9 mouse cellular contexts compared by ENCODE assay signal in the genomic region with DNA sequence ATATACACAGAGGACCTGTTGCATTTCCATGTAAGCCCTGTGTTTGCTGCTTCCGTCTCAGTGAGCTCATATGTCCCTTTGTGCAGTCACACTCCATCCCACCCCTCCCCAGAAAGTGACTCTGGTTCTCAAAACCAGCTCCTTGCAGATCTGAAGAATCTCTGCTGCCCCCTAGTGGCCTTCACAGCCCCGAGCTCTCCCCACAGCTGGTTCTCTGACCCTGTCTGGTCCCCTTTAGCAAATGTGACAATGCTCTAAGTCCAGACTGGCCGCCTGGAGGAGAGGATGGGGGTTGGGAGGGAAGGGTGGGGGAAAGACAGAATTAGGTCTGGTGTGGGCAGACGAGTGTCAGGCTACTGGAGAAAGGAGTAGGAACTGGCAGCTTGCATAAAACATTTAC. TPM values are rescaled to one million over a fixed set of nuclear protein-coding genes. Genes with fewer than 3 reads are reported as not detected.
DNase-seq lines count a peak whose midpoint lies in the region; ATAC-seq lines count a peak whose summit lies in the region.
"Had no signal": no experiment of that assay in that cellular context is flagged by ENCODE, and none has a peak within 500 bp of the region (broad histone marks: within the 10 kb centered on the region; RNA-seq: fewer than 3 reads in every experiment).

No protein-coding gene starts in this region.

- peak; percentile 67 for ATAC-seq in forebrain, embryonic 12.5 days (ENCODE audit: low FRiP score)

- no peak overlapping the region for H3K9ac ChIP-seq in forebrain, embryonic 12.5 days

- H3K27me3 ChIP-seq in forebrain, embryonic 12.5 days: no peaks in the 10 kb centered on the region

- no peaks in the 10 kb centered on the region for H3K4me1 ChIP-seq in forebrain, embryonic 12.5 days

- WGBS in forebrain, embryonic 12.5 days: 0% methylated on average over 4 of the region's 4 CpGs

- H3K9me3 ChIP-seq in forebrain, embryonic 12.5 days: no peaks in the 10 kb centered on the region

- no peak overlapping the region for H3K27ac ChIP-seq in forebrain, embryonic 12.5 days

- H3K4me3 ChIP-seq in forebrain, embryonic 12.5 days (replicated peaks): no peak overlapping the region

- peaks cover 13% of the 10 kb centered on the region for H3K36me3 ChIP-seq in forebrain, embryonic 12.5 days (replicated peaks)

- intact Hi-C loops in heart, postnatal 36 days (cut with DNase I): no loop called here

- H3K4me2 ChIP-seq in forebrain, embryonic 12.5 days: no peak overlapping the region

- peak; percentile 56 for DNase-seq in MEL-GATA-1-ER (ENCODE audit: extremely low read depth, low read depth)
- peak; percentile 75 for DNase-seq in c-Kit-positive CD71-negative TER-119-negative erythroid progenitor cells, embryonic 14.5 days (ENCODE audit: low read depth)
- peak; percentile 64 to 75 for DNase-seq in heart, postnatal 36 days
- DNase-seq in kidney, postnatal 4 days: peak; percentile 82 to 85
- peak; percentile 81 for DNase-seq in lung, postnatal 36 days
- DNase-seq in retina, postnatal 1 day: peak; percentile 97
- peak; percentile 59 to 64 for DNase-seq in thymus, postnatal 36 days

RNA-seq across cellular contexts. Expression of a gene that starts 10.0 kb away (rescaled TPM):
- polyA plus RNA-seq in forebrain, embryonic 12.5 days (2016; fragmentation: Nextera tagmentation; extraction: Ambion mirVana): 1,130 and 1,137 TPM in 2 replicates
- total RNA-seq in heart, postnatal 36 days (2021): 100 to 1,000 TPM; 169 to 178 TPM

RNA-seq across cellular contexts. Expression of a gene that starts 29.8 kb away (rescaled TPM):
- not detected in 2 replicates for polyA plus RNA-seq in forebrain, embryonic 12.5 days (2016; fragmentation: Nextera tagmentation; extraction: Ambion mirVana)
- not detected for total RNA-seq in heart, postnatal 36 days (2021)

RNA-seq across cellular contexts. Expression of a gene that starts 32.4 kb away (rescaled TPM):
- not detected in 2 replicates for polyA plus RNA-seq in forebrain, embryonic 12.5 days (2016; fragmentation: Nextera tagmentation; extraction: Ambion mirVana)
- not detected for total RNA-seq in heart, postnatal 36 days (2021)
- total RNA-seq: left cerebral cortex, postnatal 10 days had no signal

RNA-seq across cellular contexts. Expression of a gene that starts 33.7 kb away (rescaled TPM):
- 165 and 169 TPM in 2 replicates for polyA plus RNA-seq in forebrain, embryonic 12.5 days (2016; fragmentation: Nextera tagmentation; extraction: Ambion mirVana)
- 100 to 1,000 TPM; 137 to 141 TPM for total RNA-seq in heart, postnatal 36 days (2021)

RNA-seq across cellular contexts. Expression of a gene that starts 55.2 kb away (rescaled TPM):
- polyA plus RNA-seq in forebrain, embryonic 12.5 days (2016; fragmentation: Nextera tagmentation; extraction: Ambion mirVana): 6.6 and 7.6 TPM in 2 replicates
- total RNA-seq in heart, postnatal 36 days (2021): 100 to 1,000 TPM in 1 of 2 experiments, 10 to 100 TPM in 1; 93.1 to 131 TPM
